Mouse (Mus musculus) testis, adult 2 months (tissue): ENCODE results near the gene Trmo.

Source experiments
- CTCF ChIP-seq: fragments of 200-500 bp; IDR thresholded peaks from 2 replicates; pipeline ENCODE4 v1.5.1; 2012; ENCODE audit warnings: low read depth, mild to moderate bottlenecking, inconsistent platforms, low read length, moderate library complexity; ENCODE audit not compliant: control insufficient read depth, insufficient read depth, insufficient replicate concordance
- POLR2A ChIP-seq: fragments of 200-500 bp; IDR thresholded peaks from 2 replicates; pipeline ENCODE4 v1.6.1; 2012; ENCODE audit warnings: low read depth, mild to moderate bottlenecking, inconsistent platforms, low read length, moderate library complexity; ENCODE audit not compliant: control insufficient read depth

DNA sequence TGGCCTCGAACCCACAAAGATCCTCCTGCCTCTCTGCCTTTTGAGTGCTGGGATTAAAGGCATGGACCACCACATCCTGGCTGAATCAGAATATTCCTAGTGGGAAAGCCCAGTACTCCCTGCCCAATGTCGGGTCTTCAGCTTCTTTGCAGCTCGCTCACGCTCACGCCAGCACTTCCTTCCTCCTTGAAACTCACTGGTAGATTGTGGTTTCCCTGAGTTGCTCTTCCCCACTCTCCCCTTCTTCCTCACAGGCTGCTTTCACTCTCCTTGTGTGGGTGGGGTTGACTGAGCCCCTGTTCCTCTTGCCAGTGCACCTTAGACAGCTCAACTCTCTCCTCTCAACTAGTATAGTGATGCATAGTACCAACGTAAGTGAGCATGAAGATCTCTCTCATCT is 22.3 kb upstream of the Trmo start:
- TF ChIP-seq CTCF (no peak), POLR2A (no peak)
